Mouse (Mus musculus) CH12.LX (cell line): Measurements from ENCODE around the gene Dcx. TPM values are rescaled to one million over a fixed set of nuclear protein-coding genes. Genes with fewer than 3 reads are reported as not detected.

Experiments used
- DNase-seq: peaks from one replicate; pipeline ENCODE4 v3.0.0-alpha.2; 2013; ENCODE audit errors: extremely low read depth
- H3K27ac ChIP-seq: 2 replicates; pipeline ENCODE4 v1.5.1; 2012; ENCODE audit warnings: low read depth, mild to moderate bottlenecking, control low read depth, moderate library complexity; ENCODE audit not compliant: insufficient read depth
- H3K27me3 ChIP-seq: replicated peaks from 2 replicates; pipeline ENCODE3; 2012; ENCODE audit warnings: inconsistent platforms
- H3K36me3 ChIP-seq, 2 experiments: replicated peaks in 1 of 2; 2 replicates each; pipeline versions ENCODE3 to v1.6.1; 2012; ENCODE audit warnings: inconsistent platforms in 1 of 2, low read length in 1 of 2, mild to moderate bottlenecking in 1 of 2, mixed read lengths in 1 of 2, moderate library complexity in 1 of 2; ENCODE audit not compliant: control insufficient read depth in 1 of 2, insufficient read depth in 1 of 2
- H3K4me1 ChIP-seq, 2 experiments: 2 replicates each; pipeline ENCODE4 v1.6.1; 2012; ENCODE audit warnings: inconsistent platforms in 1 of 2, moderate library complexity in 1 of 2; ENCODE audit not compliant: insufficient read depth in 2 of 2, control insufficient read depth in 1 of 2
- H3K4me2 ChIP-seq: 2 replicates; pipeline ENCODE4 v1.6.1; 2012; ENCODE audit warnings: low read depth, mild to moderate bottlenecking, control low read depth; ENCODE audit not compliant: poor library complexity, insufficient read depth, severe bottlenecking
- H3K4me3 ChIP-seq, 3 experiments: fragments of 150-350 bp in 1 of 3; sonication (generic) in 1 of 3; replicated peaks in 1 of 3; 2 replicates each; pipeline versions ENCODE3 to v1.5.1; 2011 to 2012; ENCODE audit warnings: low read depth in 2 of 3, low read length in 2 of 3, mild to moderate bottlenecking in 2 of 3, moderate library complexity in 2 of 3, control low read depth in 1 of 3, improper control_type of control experiment in 1 of 3, inconsistent platforms in 1 of 3, mixed read lengths in 1 of 3; ENCODE audit not compliant: poor library complexity in 1 of 3
- H3K79me2 ChIP-seq: replicated peaks from 2 replicates; pipeline ENCODE4 v1.6.1; 2012; ENCODE audit warnings: mild to moderate bottlenecking, moderate library complexity; ENCODE audit not compliant: control insufficient read depth, poor library complexity, insufficient read depth, severe bottlenecking; ENCODE audit errors: extremely low read depth
- H3K9ac ChIP-seq: 2 replicates; pipeline ENCODE4 v1.6.1; 2012; ENCODE audit warnings: low read depth, mild to moderate bottlenecking, control low read depth, moderate library complexity; ENCODE audit not compliant: insufficient read depth
- H3K9me3 ChIP-seq: replicated peaks from 2 replicates; pipeline ENCODE3; 2012; ENCODE audit warnings: low read length, inconsistent platforms, mixed read lengths
- CTCF ChIP-seq, 2 experiments: IDR thresholded peaks in 1 of 2; conservative IDR thresholded peaks in 1 of 2; 2 replicates each; pipeline ENCODE4 v1.5.1; 2011 to 2012; ENCODE audit warnings: low read depth in 2 of 2, low read length in 2 of 2, improper control_type of control experiment in 1 of 2, inconsistent platforms in 1 of 2, mild to moderate bottlenecking in 1 of 2, moderate library complexity in 1 of 2
- EP300 ChIP-seq: IDR thresholded peaks from 2 replicates; pipeline ENCODE4 v1.6.1; 2011; ENCODE audit warnings: low read length, improper control_type of control experiment
- GABPA ChIP-seq: IDR thresholded peaks from 2 replicates; pipeline ENCODE4 v1.6.1; 2012; ENCODE audit warnings: low read depth, low read length, improper control_type of control experiment, inconsistent platforms; ENCODE audit not compliant: insufficient replicate concordance
- JUND ChIP-seq: conservative IDR thresholded peaks from 2 replicates; pipeline ENCODE4 v1.6.1; 2011; ENCODE audit warnings: low read depth, low read length, improper control_type of control experiment
- KAT2A ChIP-seq: IDR thresholded peaks from 2 replicates; pipeline ENCODE4 v1.6.1; 2012; ENCODE audit warnings: low read length, improper control_type of control experiment, inconsistent platforms; ENCODE audit not compliant: insufficient replicate concordance
- MAFK ChIP-seq: IDR thresholded peaks from 2 replicates; pipeline ENCODE4 v1.6.1; 2011; ENCODE audit warnings: low read length, improper control_type of control experiment; ENCODE audit not compliant: insufficient replicate concordance
- MAZ ChIP-seq: IDR thresholded peaks from 2 replicates; pipeline ENCODE4 v1.6.1; 2012; ENCODE audit warnings: low read depth, mild to moderate bottlenecking, inconsistent platforms, low read length, improper control_type of control experiment, moderate library complexity
- MEF2A ChIP-seq: IDR thresholded peaks from 2 replicates; pipeline ENCODE4 v1.6.1; 2014; ENCODE audit warnings: low read depth, mild to moderate bottlenecking, inconsistent platforms, low read length, improper control_type of control experiment, borderline replicate concordance
- MYC ChIP-seq: IDR thresholded peaks from 2 replicates; pipeline ENCODE4 v1.6.1; 2011; ENCODE audit warnings: low read depth, mild to moderate bottlenecking, improper control_type of control experiment, low read length
- SIN3A ChIP-seq: IDR thresholded peaks from 2 replicates; pipeline ENCODE4 v1.6.1; 2012; ENCODE audit warnings: low read length, improper control_type of control experiment, inconsistent platforms
- SMC3 ChIP-seq: IDR thresholded peaks from 2 replicates; pipeline ENCODE4 v1.6.1; 2011; ENCODE audit warnings: low read depth, low read length, improper control_type of control experiment
- TBP ChIP-seq: conservative IDR thresholded peaks from 2 replicates; pipeline ENCODE4 v1.6.1; 2011; ENCODE audit warnings: low read depth, low read length, improper control_type of control experiment
- TCF12 ChIP-seq: IDR thresholded peaks from 2 replicates; pipeline ENCODE4 v1.6.1; 2014; ENCODE audit warnings: low read depth, mild to moderate bottlenecking, inconsistent platforms, low read length, improper control_type of control experiment
- ZKSCAN1 ChIP-seq: IDR thresholded peaks from 2 replicates; pipeline ENCODE4 v1.6.1; 2012; ENCODE audit warnings: low read depth, inconsistent platforms, low read length, improper control_type of control experiment, borderline replicate concordance
- ZMIZ1 ChIP-seq: IDR thresholded peaks from 2 replicates; pipeline ENCODE4 v1.6.1; 2012; ENCODE audit warnings: low read depth, mild to moderate bottlenecking, inconsistent platforms, low read length, improper control_type of control experiment
- dilution Hi-C: fragments of 300-500 bp; cut with MboI; formaldehyde crosslinking; loops from 2 replicates; pipeline ENCODE4 v1.14.3; 2020; ENCODE audit warnings: low sequenced_read_pairs; ENCODE audit not compliant: extremely low pct_unique_long_range_greater_than_20kb, extremely low pct_ligation_motif_present
- in situ Hi-C: fragments of 300-500 bp; cut with MboI; formaldehyde crosslinking; loops from 3 replicates; pipeline ENCODE4 v1.14.3; 2019; ENCODE audit warnings: low sequenced_read_pairs, low pct_ligation_motif_present, low pct_unique_long_range_greater_than_20kb, mixed read lengths
- polyA plus RNA-seq: library from polyadenylated mRNA; unstranded; fragments of >175 nt; gene quantifications from 2 replicates; pipeline ENCODE4 v1.2.1, GENCODE M21; 2012; ENCODE audit warnings: low read depth; ENCODE audit not compliant: insufficient read length
- total RNA-seq, 2 experiments: library from RNA; depleted of rRNA; stranded (reverse); fragments of 300-350 nt in 1 of 2; fragments of >200 nt in 1 of 2; gene quantifications; 2 replicates each; pipeline ENCODE4 v1.2.3; 2012 to 2014

The Dcx gene
- total and polyA plus RNA-seq, 3 experiments, result not detected

DNA sequence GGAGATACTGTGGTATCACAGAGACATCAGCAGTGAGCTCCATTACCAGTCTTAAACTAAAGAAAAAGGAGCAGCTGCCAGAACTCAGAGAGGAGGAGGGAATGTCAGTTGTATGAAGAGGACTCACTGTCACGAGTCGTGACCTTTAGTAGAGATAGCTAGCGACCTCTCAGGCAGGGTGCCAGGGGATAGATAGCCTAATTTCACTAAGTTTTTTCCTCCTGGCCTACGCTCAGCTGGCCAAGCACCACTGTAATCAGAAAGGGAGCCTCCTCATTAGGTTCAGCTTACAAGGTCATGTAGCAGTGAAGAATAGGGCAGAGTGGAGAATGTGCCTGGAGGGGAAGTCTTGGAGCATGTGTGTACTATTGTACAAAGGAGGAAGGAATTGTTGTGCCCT lies 47.3 kb downstream of the Dcx start:
- Histone ChIP-seq H3K27ac (no peak overlapping the region), H3K4me1 (no peaks in the 10 kb centered on the region), H3K4me3 (no peak overlapping the region), H3K36me3 (no peaks in the 10 kb centered on the region), H3K9me3 (no peaks in the 10 kb centered on the region), H3K27me3 (no peaks in the 10 kb centered on the region), H3K79me2 (no peaks in the 10 kb centered on the region), H3K4me2 (no peak overlapping the region), H3K9ac (no peak overlapping the region)
- in situ Hi-C loops (no loop called here), dilution Hi-C loops (no loop called here)
- TF ChIP-seq TCF12, result no peak
- no peak for TF ChIP-seq MAZ
- no peak for DNase-seq

DNA sequence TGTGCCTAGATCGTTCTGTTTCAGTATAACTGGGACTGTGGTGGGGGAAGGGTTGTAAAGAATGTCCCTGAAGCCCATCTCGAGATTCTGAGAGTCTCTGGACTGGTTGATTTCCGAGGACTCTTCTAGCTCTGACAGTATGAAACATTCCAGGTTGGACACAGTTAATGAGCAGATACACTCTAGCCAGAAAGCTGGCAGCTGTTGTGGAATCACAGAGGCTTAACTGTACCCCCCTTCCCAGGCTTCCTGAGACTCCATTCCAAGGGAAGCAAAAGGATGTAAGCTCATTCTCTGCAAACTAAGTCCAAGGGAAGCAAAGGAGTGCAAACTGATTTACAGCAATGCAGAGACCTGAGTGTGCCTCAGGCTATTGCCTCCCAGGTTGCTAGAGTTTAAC lies 48.2 kb downstream of the Dcx start:
- Histone ChIP-seq H3K9ac (no peak overlapping the region), H3K36me3 (no peaks in the 10 kb centered on the region), H3K9me3 (no peaks in the 10 kb centered on the region), H3K27me3 (no peaks in the 10 kb centered on the region), H3K79me2 (no peaks in the 10 kb centered on the region), H3K4me2 (no peak overlapping the region), H3K4me1 (no peaks in the 10 kb centered on the region), H3K4me3 (no peak overlapping the region), H3K27ac (no peak overlapping the region)
- in situ Hi-C loops, result no loop called here
- no peak for DNase-seq
- dilution Hi-C loops, result no loop called here
- TF ChIP-seq CTCF (conservative IDR thresholded peaks at IDR 0.05 in 1 of 2, IDR thresholded peaks at IDR 0.05 in 1 of 2; ENCODE audit: low read depth in 2 of 2, low read length in 2 of 2), result no peak
- no peak for TF ChIP-seq EP300
- TF ChIP-seq TBP, result no peak
- TF ChIP-seq KAT2A, result no peak
- no peak for TF ChIP-seq SIN3A
- TF ChIP-seq MAZ, result no peak
- no peak for TF ChIP-seq MYC

GRCm38 (mm10) chrX:143884299-143884698 lies 48.8 kb downstream of the Dcx start:
- no peak for TF ChIP-seq ZKSCAN1
- no peak for TF ChIP-seq JUND
- no peak for TF ChIP-seq MAZ
- no peak for TF ChIP-seq SMC3
- TF ChIP-seq TBP, result no peak
- no peak for TF ChIP-seq MEF2A
- no peak for TF ChIP-seq ZMIZ1
- no peak for TF ChIP-seq MAFK
- no peak for TF ChIP-seq GABPA
- dilution Hi-C loops, result no loop called here
- no peak for DNase-seq
- Histone ChIP-seq H3K36me3 (no peaks in the 10 kb centered on the region), H3K27me3 (no peaks in the 10 kb centered on the region), H3K9me3 (no peaks in the 10 kb centered on the region), H3K79me2 (no peaks in the 10 kb centered on the region), H3K27ac (no peak overlapping the region), H3K4me3 (no peak overlapping the region), H3K4me2 (no peak overlapping the region), H3K9ac (no peak overlapping the region), H3K4me1 (no peaks in the 10 kb centered on the region)
- in situ Hi-C loops, result no loop called here
